Mouse (Mus musculus) kidney, postnatal 36 days (tissue): Measurements from ENCODE around the gene Apobec2.

Experiments used
- DNase-seq, 2 experiments: peaks; one replicate each; pipeline ENCODE4 v3.0.0; 2021 to 2022; ENCODE audit warnings: mixed read lengths in 2 of 2

Apobec2 gene

DNA sequence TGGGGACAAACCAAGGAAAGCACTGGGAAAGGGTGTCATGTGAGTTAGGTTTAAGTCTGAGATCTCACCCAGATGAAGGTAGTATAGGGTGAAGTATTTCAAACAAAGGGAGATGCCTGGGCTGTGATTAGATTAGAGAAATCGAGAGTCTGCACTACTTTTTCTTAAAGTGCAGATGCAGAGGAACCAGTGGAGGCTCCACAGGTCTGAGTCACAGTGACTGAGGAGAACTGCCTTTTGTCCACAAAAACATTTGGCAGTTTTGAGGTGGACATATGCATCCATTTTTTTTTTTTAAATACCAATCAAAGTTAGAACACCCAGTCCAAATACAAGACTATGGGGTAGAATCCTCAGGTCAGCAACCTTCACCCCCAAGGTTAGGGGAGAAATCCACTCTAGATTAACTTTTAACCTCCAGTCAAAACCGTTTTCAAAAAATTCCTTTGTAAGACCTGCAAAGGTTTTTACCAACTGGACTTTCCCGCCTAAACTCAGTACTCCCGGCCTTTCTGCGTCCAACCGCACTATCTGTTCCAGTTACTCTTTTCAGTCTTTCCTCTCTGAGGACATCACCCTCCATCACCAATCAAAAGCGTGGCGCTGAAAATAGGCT lies 24.7 kb downstream of the Apobec2 start:
- DNase-seq, result peak in 1 of 2 experiments; percentile 15

DNA sequence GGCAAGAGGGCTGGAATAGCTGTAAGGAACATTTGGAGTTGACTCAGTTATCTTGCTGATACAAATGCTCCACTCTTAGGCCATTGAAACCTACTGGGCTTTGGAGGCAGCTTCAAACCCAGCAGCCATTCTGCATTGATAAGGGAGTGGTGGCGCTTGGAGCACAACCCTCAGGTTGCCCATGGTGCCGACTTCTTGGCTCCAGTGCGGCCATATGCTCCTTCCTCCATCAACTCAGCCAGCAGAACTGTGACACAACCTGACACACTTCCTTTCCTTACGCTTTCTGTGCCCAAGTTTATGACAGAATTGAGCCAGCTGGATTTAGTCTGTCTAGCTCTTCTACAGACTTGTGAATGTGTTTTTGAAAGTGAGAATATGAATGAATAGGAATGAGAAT lies 25.6 kb downstream of the Apobec2 start:
- DNase-seq, result no peak

DNA sequence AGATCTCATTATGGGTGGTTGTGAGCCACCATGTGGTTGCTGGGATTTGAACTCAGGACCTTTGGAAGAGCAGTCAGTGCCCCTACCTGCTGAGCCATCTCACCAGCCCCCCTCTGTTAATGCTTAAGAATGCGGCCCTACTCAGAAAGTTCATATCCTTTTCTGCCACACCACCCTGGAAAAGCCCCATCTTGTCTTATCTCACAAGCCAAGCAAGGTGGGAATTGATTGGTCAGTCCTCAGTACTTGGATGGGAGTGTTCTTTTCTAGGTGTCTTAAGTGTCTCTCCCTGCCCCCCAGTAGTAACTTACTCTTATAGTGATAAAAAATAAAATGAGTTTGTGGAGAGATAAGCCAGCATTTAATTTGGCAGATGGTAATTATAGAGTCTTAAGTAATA lies 28.0 kb downstream of the Apobec2 start:
- no peak for DNase-seq

DNA sequence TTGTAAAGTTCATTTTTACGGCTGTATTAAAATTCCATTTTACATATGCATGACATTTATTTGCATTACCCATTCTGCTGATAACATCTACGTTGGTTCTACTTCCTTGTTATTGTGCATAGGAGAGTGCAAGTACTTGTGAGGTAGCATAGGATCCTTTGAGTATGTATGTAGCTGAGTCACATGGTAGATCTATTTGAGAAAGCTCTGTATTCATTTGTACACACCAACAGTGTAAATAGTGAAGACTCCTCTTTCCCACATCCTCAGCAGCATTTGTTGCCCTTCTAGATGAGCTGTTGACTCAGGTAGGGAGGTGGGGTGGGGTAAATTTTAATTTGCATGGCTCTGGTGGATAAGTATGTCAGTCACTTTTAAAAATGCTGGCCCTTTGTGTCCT lies 28.9 kb downstream of the Apobec2 start:
- no peak for DNase-seq

DNA sequence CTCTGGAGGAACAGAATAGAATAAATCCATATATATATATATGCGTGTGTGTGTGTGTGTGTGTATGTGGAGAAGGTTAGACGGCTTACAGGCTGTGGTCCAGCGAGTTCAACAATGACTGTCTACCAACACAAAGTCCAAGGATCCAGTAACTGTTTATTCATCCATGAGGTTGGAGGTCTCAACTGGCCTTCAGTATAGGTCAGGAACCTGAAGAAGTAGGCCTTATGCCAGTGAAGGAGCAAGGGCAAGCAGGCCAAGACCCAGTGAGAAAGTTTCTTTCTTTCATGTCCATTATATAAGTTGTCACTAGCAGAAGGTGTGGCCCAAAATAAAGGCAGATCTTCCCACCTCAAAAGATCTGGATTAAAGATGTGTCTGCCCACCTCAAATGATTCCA lies 30.0 kb downstream of the Apobec2 start:
- peak in 1 of 2 experiments; percentile 32 for DNase-seq

DNA sequence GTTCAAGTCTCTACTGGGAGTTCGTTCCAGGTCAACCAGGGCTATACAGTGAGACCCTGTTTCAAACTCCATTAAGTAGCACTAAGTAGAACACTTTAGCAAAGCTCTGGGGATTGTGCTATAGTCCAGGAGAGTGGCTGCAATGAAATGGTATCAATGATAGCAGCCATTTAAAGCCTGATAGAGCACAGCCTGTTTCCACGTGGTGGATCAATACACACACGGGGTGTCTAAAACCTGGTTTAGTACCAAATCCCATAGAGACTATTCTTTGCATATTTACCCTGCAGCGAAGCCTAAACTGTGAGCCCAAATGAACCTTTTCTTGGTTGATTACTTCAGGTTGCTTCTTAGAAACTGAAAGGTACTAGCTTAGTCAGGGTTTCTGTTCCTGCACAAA lies 31.0 kb downstream of the Apobec2 start:
- DNase-seq, result no peak

DNA sequence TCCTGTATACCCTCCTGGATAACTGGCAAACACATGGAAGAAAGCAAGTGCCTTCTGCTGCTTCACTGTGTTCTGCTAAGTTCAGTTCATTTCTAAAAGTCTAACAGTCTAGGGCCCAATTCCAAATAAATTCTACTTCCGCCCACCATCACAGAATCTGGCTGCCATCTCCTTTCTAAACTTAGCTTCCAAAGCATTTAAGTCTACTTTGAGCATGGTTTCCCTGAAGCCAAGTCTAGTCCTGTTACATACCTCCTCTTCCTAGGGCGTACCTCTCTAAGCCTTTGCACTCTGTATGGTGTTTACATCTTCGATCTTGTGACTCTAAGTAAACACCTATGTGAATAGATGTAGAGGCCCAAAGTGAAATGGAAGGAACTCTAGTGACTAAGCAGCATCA lies 40.1 kb downstream of the Apobec2 start:
- no peak for DNase-seq

DNA sequence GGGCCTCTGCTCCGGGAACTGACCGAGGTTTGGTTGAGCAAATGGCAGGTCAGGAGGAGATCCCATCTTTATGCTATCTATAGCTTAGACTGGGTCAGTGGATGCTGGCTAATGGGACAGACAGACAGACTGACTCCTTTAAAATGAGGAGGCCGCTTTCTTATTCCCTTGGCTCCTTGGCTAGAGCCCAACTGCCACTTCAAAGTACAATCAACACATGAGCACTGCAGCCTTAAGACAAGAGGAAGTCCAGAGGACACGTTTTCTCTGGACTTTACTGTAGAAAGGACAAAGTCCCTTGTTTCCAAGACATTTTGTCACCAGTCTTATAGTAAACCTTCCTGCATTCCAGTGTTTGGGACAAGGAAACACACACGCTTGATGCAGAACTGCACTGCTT lies 41.3 kb downstream of the Apobec2 start:
- peak; percentile 16 to 62 for DNase-seq

DNA sequence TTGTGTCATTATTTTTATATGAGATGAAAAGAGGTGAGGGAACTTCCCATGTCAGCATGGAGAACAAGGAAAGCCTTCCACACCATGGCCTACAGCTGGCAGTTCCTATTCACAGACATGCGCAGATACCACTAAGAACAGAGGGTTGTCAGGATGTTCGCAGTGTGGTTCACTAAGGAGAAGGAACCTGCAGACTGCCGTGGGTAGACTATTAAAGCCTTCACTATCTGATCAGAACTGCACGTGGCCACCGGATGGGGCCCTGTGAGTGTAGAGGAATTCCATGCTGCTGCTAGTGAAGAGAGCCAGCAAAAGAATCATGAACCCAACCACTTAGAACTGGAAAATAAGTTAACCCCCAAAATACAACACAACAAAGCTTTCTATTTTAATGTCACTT lies 43.3 kb downstream of the Apobec2 start:
- no peak for DNase-seq

DNA sequence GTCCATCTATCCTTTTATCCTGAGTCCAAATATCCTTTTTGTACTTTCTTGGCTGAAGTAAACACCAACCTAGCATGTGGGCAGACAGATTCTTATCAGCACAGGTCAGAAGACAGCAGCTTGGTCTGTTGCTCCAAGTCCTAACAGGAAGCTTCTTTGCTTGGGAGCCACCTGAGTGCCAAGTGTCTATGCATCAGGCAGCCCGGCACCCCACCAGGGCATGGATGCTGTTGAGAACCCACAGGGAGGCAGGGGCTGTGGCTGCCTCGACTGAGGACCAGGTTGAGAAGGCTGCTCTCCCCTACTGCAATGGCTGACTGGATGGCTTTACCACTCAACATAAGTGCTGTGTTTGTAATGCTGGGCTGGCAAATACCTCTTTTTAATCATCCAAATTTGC lies 44.1 kb downstream of the Apobec2 start:
- no peak for DNase-seq

DNA sequence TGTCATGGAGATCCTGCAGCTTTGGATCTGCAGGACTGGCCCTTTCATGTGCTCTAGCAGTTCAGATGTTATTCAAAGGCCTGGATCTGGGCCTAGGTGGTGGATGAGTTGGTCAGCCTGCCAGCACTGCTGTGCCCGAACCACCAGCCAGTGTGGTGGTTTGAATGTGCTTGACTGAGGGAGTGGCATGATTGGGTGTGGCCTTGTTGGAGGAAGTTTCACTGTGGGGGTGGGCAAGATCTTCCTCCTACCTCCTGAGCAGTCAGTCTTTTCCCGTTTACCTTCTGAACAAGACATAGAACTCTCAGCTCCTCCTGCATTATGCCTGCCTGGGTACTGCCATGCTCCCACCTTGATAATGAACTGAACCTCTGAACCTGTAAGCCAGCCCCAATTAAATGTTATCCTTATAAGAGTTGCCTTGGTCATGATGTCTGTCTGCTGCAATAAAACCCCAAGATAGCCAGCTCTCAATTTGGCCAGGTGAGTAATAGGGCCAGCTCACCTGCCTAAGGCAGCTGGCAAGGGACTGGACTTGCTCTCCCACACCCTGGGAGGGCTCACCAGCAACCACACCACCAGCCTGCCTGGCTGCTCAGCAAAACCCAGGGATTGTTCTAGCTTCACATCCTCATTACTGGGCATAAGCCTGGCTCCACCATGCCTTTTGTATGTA lies 46.8 kb downstream of the Apobec2 start:
- DNase-seq, result no peak

DNA sequence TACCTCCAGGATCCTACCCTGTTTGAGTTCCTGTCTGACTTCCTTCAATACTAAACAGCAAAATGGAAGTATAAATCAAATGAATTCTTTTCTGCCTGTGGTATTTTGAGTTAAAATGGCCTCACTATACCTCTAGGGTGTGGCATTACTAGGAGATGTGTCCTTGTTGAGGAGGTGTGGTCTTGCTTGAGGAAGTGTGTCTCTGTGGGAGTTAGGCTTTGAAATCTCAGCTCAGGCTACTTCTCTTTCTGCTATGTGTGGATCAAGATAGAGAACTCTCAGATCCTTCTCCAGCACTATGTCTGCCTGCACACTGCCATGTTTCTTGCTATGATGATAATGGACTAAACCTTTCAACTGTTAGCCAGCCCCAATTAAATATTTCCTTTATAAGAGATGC lies 53.7 kb downstream of the Apobec2 start:
- DNase-seq, result no peak

DNA sequence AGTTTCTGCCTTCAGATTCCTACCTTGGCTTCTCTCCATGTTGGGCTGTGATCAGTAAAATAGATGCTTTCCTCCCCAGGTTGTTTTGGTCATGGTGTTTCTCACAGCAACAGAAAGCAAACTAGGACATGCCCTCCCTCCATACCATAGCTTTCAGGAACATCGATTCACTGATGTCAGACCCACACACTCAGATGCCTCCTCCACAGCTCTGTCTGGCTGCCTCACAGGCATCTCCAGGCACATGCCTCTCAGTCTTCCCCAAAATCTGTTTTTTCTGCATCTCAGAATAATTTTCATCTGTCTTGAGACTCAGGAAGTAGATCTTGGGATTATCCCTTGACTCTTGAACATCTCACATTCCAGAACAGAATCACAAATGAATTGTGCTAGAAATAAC lies 56.6 kb downstream of the Apobec2 start:
- DNase-seq, result no peak

DNA sequence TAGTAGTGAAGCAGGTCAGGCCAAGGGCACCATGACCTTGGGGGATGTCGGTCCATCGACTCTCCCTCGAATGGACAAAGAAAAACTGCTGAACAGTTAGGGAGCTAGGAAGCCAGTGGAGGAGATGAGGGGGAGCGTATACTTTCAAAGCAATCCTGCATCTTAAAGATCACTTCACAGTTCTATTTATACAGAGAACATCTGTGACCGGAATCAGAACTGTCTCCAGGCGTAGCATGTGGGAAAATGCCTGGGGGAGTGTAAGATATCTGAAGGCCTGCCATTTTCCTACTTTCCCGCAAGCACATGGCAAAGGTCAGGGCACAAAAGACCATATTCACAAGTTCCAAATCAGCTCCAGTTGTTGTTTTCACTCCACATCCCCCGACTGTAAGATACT lies 59.7 kb downstream of the Apobec2 start:
- no peak for DNase-seq

DNA sequence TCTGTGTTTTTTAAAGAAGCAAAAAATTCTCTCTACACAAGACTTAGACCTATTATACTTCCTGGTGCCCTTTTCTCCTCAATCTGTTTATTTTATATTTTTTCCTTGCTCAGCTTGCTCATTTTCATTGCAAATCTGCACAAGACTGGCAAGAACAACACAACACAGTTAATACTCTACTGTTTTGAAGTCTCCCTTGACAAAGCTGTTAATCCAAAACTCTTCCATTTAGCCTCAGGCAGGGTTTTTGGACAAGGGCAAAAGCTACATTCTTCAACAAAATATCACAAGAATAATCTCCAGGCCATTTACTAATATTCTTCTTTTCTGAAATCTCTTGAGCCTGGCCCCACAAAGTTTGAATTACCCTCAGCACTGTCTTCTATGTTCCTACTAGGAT lies 61.1 kb downstream of the Apobec2 start:
- peak in 1 of 2 experiments; percentile 9 for DNase-seq
